Mouse (Mus musculus): ENCODE measurements around the gene Adamtsl1.

GRCm38 (mm10) chr4:86278546-86278945, 764.6 kb downstream of the Adamtsl1 start:
- TF ChIP-seq CTCF (IDR thresholded peaks at IDR 0.05; ENCODE audit: borderline replicate concordance, control insufficient read depth, extremely low read depth, insufficient read depth, low read length, poor library complexity) (no peak), POLR2A (IDR thresholded peaks at IDR 0.05; ENCODE audit: control insufficient read depth, extremely low read depth, insufficient read depth, low read length, poor library complexity) (no peak)

All from thymus, adult 2 months (tissue).